Mouse (Mus musculus) liver, embryonic 12.5 days (tissue): Measurements from ENCODE around the gene Fbh1. TPM values are rescaled to one million over a fixed set of nuclear protein-coding genes. Genes with fewer than 3 reads are reported as not detected.
A peak's percentile ranks its signal among the peaks of the same experiment; 100 is the strongest.

Experiments used
- ATAC-seq: fragments of 200-750 bp; cut with Nextera tagmentation; 2 replicates; pipeline ENCODE4 v1.8.0; 2017; ENCODE audit warnings: moderate number of reproducible peaks, mild to moderate bottlenecking, moderate library complexity
- H3K27ac ChIP-seq: fragments of 300-500 bp; sonication (generic); 2 replicates; pipeline ENCODE4 v1.5.1; 2016; ENCODE audit warnings: mild to moderate bottlenecking
- H3K27me3 ChIP-seq: fragments of 300-500 bp; sonication (generic); replicated peaks from 2 replicates; pipeline ENCODE4 v1.6.1; 2016; ENCODE audit warnings: mild to moderate bottlenecking, moderate library complexity
- H3K36me3 ChIP-seq: fragments of 300-500 bp; sonication (generic); 2 replicates; pipeline ENCODE4 v1.6.1; 2016; ENCODE audit warnings: mild to moderate bottlenecking, moderate library complexity
- H3K4me1 ChIP-seq: fragments of 300-500 bp; sonication (generic); 2 replicates; pipeline ENCODE4 v1.6.1; 2016
- H3K4me2 ChIP-seq: fragments of 300-500 bp; sonication (generic); 2 replicates; pipeline ENCODE4 v1.6.1; 2016; ENCODE audit warnings: mild to moderate bottlenecking, moderate library complexity
- H3K4me3 ChIP-seq: fragments of 300-500 bp; sonication (generic); 2 replicates; pipeline ENCODE4 v1.5.1; 2016; ENCODE audit warnings: mild to moderate bottlenecking, moderate library complexity
- H3K9ac ChIP-seq: fragments of 300-500 bp; sonication (generic); 2 replicates; pipeline ENCODE4 v1.6.1; 2016; ENCODE audit warnings: mild to moderate bottlenecking, moderate library complexity
- H3K9me3 ChIP-seq: fragments of 300-500 bp; sonication (generic); replicated peaks from 2 replicates; pipeline ENCODE4 v1.6.1; 2016; ENCODE audit warnings: mild to moderate bottlenecking, moderate library complexity
- WGBS: fragments of 180-500 bp; shearing (Covaris S2); methylation state at CpG from one replicate; pipeline ENCODE4 v1.1.7; 2016; ENCODE audit not compliant: insufficient replicate concordance; 5-methylcytosine and 5-hydroxymethylcytosine counted together
- polyA plus RNA-seq: library from polyadenylated mRNA; unstranded; fragments of >200 nt; fragmentation: Nextera tagmentation; extraction: Ambion mirVana; gene quantifications from 2 replicates; pipeline ENCODE4 v1.2.1, GENCODE M21; 2016

Fbh1 gene
- polyA plus RNA-seq, 1 experiment from 2014 or later: 42.8 TPM

GRCm38 (mm10) chr2:11767161-11767545 is 10.2 kb downstream of the Fbh1 start:
- Histone ChIP-seq H3K27me3 (no peaks in the 10 kb centered on the region), H3K4me2 (no peak overlapping the region), H3K4me1 (peaks cover 7% of the 10 kb centered on the region; the same call in 1 of the 2 replicates), H3K4me3 (no peak overlapping the region), H3K9me3 (no peaks in the 10 kb centered on the region), H3K27ac (no peak overlapping the region), H3K36me3 (peaks cover 66% of the 10 kb centered on the region), H3K9ac (no peak overlapping the region)
- 78% methylated on average over 10 of the region's 10 CpGs for WGBS
- no peak for ATAC-seq

- Histone ChIP-seq H3K4me1 (peaks cover 7% of the 10 kb centered on the region; the same call in 1 of the 2 replicates), H3K4me2 (no peak overlapping the region), H3K9ac (no peak overlapping the region), H3K27me3 (no peaks in the 10 kb centered on the region), H3K27ac (no peak overlapping the region), H3K9me3 (no peaks in the 10 kb centered on the region), H3K4me3 (no peak overlapping the region), H3K36me3 (peaks cover 72% of the 10 kb centered on the region)
- no peak for ATAC-seq
- 66% methylated on average over 5 of the region's 5 CpGs for WGBS
These were observed 10.8 kb downstream of the Fbh1 start for GRCm38 (mm10) chr2:11766485-11767160.

GRCm38 (mm10) chr2:11765694-11766093 is 11.7 kb downstream of the Fbh1 start:
- H3K9ac ChIP-seq: no peak overlapping the region
- no peaks in the 10 kb centered on the region for H3K4me1 ChIP-seq
- no peak for ATAC-seq
- H3K4me3 ChIP-seq: no peak overlapping the region
- no peak overlapping the region for H3K27ac ChIP-seq
- H3K36me3 ChIP-seq: peaks cover 79% of the 10 kb centered on the region
- no peaks in the 10 kb centered on the region for H3K27me3 ChIP-seq
- no peak overlapping the region for H3K4me2 ChIP-seq
- no peaks in the 10 kb centered on the region for H3K9me3 ChIP-seq
- WGBS: 68% methylated on average over 4 of the region's 4 CpGs

GRCm38 (mm10) chr2:11762541-11762940 is 14.8 kb downstream of the Fbh1 start:
- 83% methylated on average over 4 of the region's 4 CpGs for WGBS

GRCm38 (mm10) chr2:11739516-11740051 is 37.8 kb downstream of the Fbh1 start:
- ATAC-seq: no peak
- H3K27me3 ChIP-seq: no peaks in the 10 kb centered on the region
- no peak overlapping the region for H3K9ac ChIP-seq
- peaks cover 53% of the 10 kb centered on the region for H3K36me3 ChIP-seq
- no peak overlapping the region for H3K4me2 ChIP-seq
- no peaks in the 10 kb centered on the region for H3K4me1 ChIP-seq
- no peak overlapping the region for H3K4me3 ChIP-seq
- WGBS: 67% methylated on average over 4 of the region's 4 CpGs
- H3K9me3 ChIP-seq: no peaks in the 10 kb centered on the region
- H3K27ac ChIP-seq: no peak overlapping the region

More at GRCm38 (mm10) chr2:11762541-11762940, 14.8 kb downstream of the Fbh1 start:
- Histone ChIP-seq H3K4me1 (no peaks in the 10 kb centered on the region), H3K4me3 (no peak overlapping the region), H3K36me3 (peaks cover 91% of the 10 kb centered on the region), H3K9me3 (no peaks in the 10 kb centered on the region), H3K27ac (no peak overlapping the region), H3K9ac (no peak overlapping the region), H3K4me2 (no peak overlapping the region), H3K27me3 (no peaks in the 10 kb centered on the region)
- ATAC-seq: no peak

GRCm38 (mm10) chr2:11738794-11739193 is 38.6 kb downstream of the Fbh1 start:
- Histone ChIP-seq H3K4me1 (no peaks in the 10 kb centered on the region), H3K9ac (no peak overlapping the region), H3K4me2 (no peak overlapping the region), H3K4me3 (no peak overlapping the region), H3K27me3 (no peaks in the 10 kb centered on the region), H3K27ac (no peak overlapping the region), H3K36me3 (peaks cover 45% of the 10 kb centered on the region), H3K9me3 (no peaks in the 10 kb centered on the region)
- 0 out of 2 replicates have a peak, but pooled peaks have one; percentile 27 for ATAC-seq
- WGBS: 80% methylated on average over 3 of the region's 3 CpGs

- H3K27ac ChIP-seq: no peak overlapping the region
- WGBS: 64% methylated on average over 6 of the region's 6 CpGs
- ATAC-seq: no peak
- H3K9ac ChIP-seq: no peak overlapping the region
- no peaks in the 10 kb centered on the region for H3K9me3 ChIP-seq
- H3K4me2 ChIP-seq: no peak overlapping the region
- H3K4me3 ChIP-seq: no peak overlapping the region
- H3K4me1 ChIP-seq: no peaks in the 10 kb centered on the region
- peaks cover 17% of the 10 kb centered on the region for H3K36me3 ChIP-seq
- no peaks in the 10 kb centered on the region for H3K27me3 ChIP-seq
These were observed 41.5 kb downstream of the Fbh1 start for GRCm38 (mm10) chr2:11735853-11736252.

- Histone ChIP-seq H3K36me3 (no peaks in the 10 kb centered on the region), H3K4me2 (no peak overlapping the region), H3K9ac (no peak overlapping the region), H3K27ac (no peak overlapping the region), H3K9me3 (no peaks in the 10 kb centered on the region), H3K27me3 (no peaks in the 10 kb centered on the region), H3K4me1 (no peaks in the 10 kb centered on the region), H3K4me3 (no peak overlapping the region)
- no peak for ATAC-seq
- WGBS: 64% methylated on average over 5 of the region's 5 CpGs
These were observed 44.4 kb downstream of the Fbh1 start for GRCm38 (mm10) chr2:11732978-11733377.

GRCm38 (mm10) chr2:11729091-11729490 is 48.3 kb downstream of the Fbh1 start:
- no peak overlapping the region for H3K4me3 ChIP-seq
- no peaks in the 10 kb centered on the region for H3K27me3 ChIP-seq
- no peak overlapping the region for H3K9ac ChIP-seq
- no peaks in the 10 kb centered on the region for H3K36me3 ChIP-seq
- H3K27ac ChIP-seq: no peak overlapping the region
- H3K4me1 ChIP-seq: no peaks in the 10 kb centered on the region
- no peak overlapping the region for H3K4me2 ChIP-seq
- ATAC-seq: no peak
- 57% methylated on average over 3 of the region's 3 CpGs for WGBS
- H3K9me3 ChIP-seq: no peaks in the 10 kb centered on the region

- Histone ChIP-seq H3K4me3 (no peak overlapping the region), H3K4me2 (no peak overlapping the region), H3K4me1 (no peaks in the 10 kb centered on the region), H3K9ac (no peak overlapping the region), H3K27ac (no peak overlapping the region), H3K27me3 (no peaks in the 10 kb centered on the region), H3K36me3 (no peaks in the 10 kb centered on the region), H3K9me3 (no peaks in the 10 kb centered on the region)
- WGBS: 81% methylated on average over 5 of the region's 5 CpGs
- no peak for ATAC-seq
These were observed 49.8 kb downstream of the Fbh1 start for GRCm38 (mm10) chr2:11727574-11727973.

- no peaks in the 10 kb centered on the region for H3K9me3 ChIP-seq
- no peaks in the 10 kb centered on the region for H3K27me3 ChIP-seq
- no peak overlapping the region for H3K4me2 ChIP-seq
- 71% methylated on average over 9 of the region's 9 CpGs for WGBS
- no peak overlapping the region for H3K9ac ChIP-seq
- no peak overlapping the region for H3K4me3 ChIP-seq
- no peak for ATAC-seq
- H3K27ac ChIP-seq: no peak overlapping the region
- no peaks in the 10 kb centered on the region for H3K4me1 ChIP-seq
- no peaks in the 10 kb centered on the region for H3K36me3 ChIP-seq
These were observed 54.8 kb downstream of the Fbh1 start for GRCm38 (mm10) chr2:11722564-11722963.

GRCm38 (mm10) chr2:11718573-11718972 is 58.8 kb downstream of the Fbh1 start:
- 67% methylated on average over 2 of the region's 2 CpGs for WGBS
- no peak for ATAC-seq

More at GRCm38 (mm10) chr2:11718573-11718972, 58.8 kb downstream of the Fbh1 start:
- no peaks in the 10 kb centered on the region for H3K27me3 ChIP-seq
- no peak overlapping the region for H3K4me3 ChIP-seq
- H3K4me2 ChIP-seq: no peak overlapping the region
- no peak overlapping the region for H3K27ac ChIP-seq
- H3K36me3 ChIP-seq: no peaks in the 10 kb centered on the region
- no peaks in the 10 kb centered on the region for H3K4me1 ChIP-seq
- H3K9me3 ChIP-seq: no peaks in the 10 kb centered on the region
- H3K9ac ChIP-seq: no peak overlapping the region
